Mouse (Mus musculus) lung, embryonic 15.5 days (tissue): ENCODE results near the gene Dusp19. TPM values are rescaled to one million over a fixed set of nuclear protein-coding genes. Genes with fewer than 3 reads are reported as not detected.

Experiments used
- ATAC-seq: fragments of 200-750 bp; cut with Nextera tagmentation; 2 replicates; pipeline ENCODE4 v1.8.0; 2017; ENCODE audit warnings: moderate number of reproducible peaks, borderline replicate concordance; ENCODE audit not compliant: low FRiP score, low TSS enrichment; ENCODE audit errors: extremely low read depth
- H3K27ac ChIP-seq: fragments of 300-500 bp; sonication (generic); 2 replicates; pipeline ENCODE4 v1.5.1; 2015; ENCODE audit warnings: moderate library complexity, mild to moderate bottlenecking, inconsistent platforms
- H3K27me3 ChIP-seq: fragments of 300-500 bp; sonication (generic); 2 replicates; pipeline ENCODE4 v1.6.1; 2015; ENCODE audit warnings: inconsistent platforms
- H3K36me3 ChIP-seq: fragments of 300-500 bp; sonication (generic); 2 replicates; pipeline ENCODE4 v1.6.1; 2015; ENCODE audit warnings: inconsistent platforms
- H3K4me1 ChIP-seq: fragments of 300-500 bp; sonication (generic); 2 replicates; pipeline ENCODE4 v1.6.1; 2015; ENCODE audit warnings: inconsistent platforms
- H3K4me2 ChIP-seq: fragments of 300-500 bp; sonication (generic); 2 replicates; pipeline ENCODE4 v1.6.1; 2015; ENCODE audit warnings: inconsistent platforms, mild to moderate bottlenecking, moderate library complexity
- H3K4me3 ChIP-seq: fragments of 300-500 bp; sonication (generic); 2 replicates; pipeline ENCODE4 v1.5.1; 2015; ENCODE audit warnings: mild to moderate bottlenecking, inconsistent platforms
- H3K9ac ChIP-seq: fragments of 300-500 bp; sonication (generic); 2 replicates; pipeline ENCODE4 v1.6.1; 2015; ENCODE audit warnings: inconsistent platforms
- H3K9me3 ChIP-seq: fragments of 300-500 bp; sonication (generic); 2 replicates; pipeline ENCODE4 v1.6.1; 2016; ENCODE audit warnings: inconsistent platforms
- WGBS: fragments of 180-500 bp; shearing (Covaris S2); methylation state at CpG from one replicate; pipeline ENCODE4 v1.1.7; 2015; 5-methylcytosine and 5-hydroxymethylcytosine counted together
- polyA plus RNA-seq: library from polyadenylated mRNA; unstranded; fragments of >200 nt; fragmentation: Nextera tagmentation; extraction: Ambion mirVana; gene quantifications from 2 replicates; pipeline ENCODE4 v1.2.1, GENCODE M21; 2015

The Dusp19 gene
- polyA plus RNA-seq, result 14.7 and 15.5 TPM in 2 replicates

DNA sequence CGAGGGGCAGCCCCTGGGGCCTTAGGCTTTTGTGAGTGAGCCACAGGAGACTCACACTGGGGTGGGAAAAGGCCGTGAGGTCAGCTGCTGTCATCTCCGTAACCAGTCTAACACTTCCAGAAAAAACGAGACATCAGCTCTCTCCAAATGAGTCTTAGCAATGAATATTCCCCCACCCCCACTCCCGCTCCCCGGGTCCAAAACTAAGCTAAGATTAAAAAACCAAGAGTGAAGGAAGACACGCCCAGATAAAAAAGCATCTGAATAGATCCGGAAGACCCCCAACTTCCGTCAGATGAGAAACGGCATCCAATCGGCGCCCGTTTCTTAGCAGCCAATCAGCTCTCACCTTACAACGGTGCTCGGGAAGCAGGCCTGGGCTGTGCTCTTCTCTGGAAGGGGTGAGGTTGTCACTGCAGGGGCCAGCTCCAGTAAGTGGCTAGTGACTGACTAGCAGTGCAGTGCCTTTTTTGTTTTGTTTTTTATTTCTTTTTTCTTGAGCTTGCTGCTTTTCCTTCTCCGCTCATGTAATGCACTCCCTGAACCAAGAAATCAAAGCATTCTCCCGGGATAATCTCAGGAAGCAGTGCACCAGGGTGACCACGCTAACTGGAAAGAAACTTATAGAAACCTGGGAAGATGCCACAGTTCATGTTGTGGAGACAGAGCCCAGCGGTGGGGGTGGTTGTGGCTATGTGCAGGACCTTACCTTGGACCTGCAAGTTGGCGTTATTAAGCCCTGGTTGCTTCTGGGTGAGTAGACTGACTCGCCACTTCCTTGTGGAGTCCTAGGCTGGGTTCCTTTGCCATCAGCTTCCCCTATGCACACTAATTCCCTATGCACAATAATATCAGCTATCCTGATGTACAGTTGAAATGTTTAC lies at the start of gene Dusp19, which contains the start of gene Nup35:
Gene Dusp19 (plus strand): TSS at position 192 of the 884 bp plus-strand sequence.
Gene Nup35 (plus strand): TSS at position 383 of the 884 bp plus-strand sequence.
- Histone ChIP-seq H3K9ac (peak within 1 kb of the TSS; percentile 61), H3K36me3 (no peaks in the 10 kb centered on the region), H3K27ac (peak within 1 kb of the TSS; percentile 27), H3K4me2 (peak within 1 kb of the TSS; percentile 69), H3K4me1 (peaks cover 10% of the 10 kb centered on the region), H3K9me3 (no peaks in the 10 kb centered on the region), H3K27me3 (no peaks in the 10 kb centered on the region), H3K4me3 (peak within 1 kb of the TSS; percentile 63)
- peak; percentile 100 for ATAC-seq
- WGBS, result under 1% methylated on average over 21 of the region's 21 CpGs

DNA sequence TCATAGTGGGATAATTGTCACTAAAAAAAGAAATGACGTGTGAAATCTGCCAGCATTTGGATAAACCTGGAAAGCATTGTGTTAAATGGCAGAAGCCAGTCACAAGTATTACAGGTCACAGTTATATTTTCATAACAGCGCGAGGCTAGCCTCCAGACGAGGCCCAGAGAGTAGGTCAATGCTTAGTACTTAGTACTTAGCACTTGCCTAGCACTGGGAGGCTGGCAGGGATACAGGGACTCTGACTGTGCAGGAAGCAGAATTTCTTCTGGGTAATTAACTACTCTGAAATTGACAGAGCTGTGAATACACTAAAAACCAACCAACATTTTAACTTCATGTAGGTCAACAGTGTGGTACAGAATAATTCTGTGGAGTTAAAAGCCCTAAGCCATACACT lies 49.4 kb upstream of the Dusp19 start:
- H3K9me3 ChIP-seq, result no peaks in the 10 kb centered on the region
- WGBS, result 90% methylated on average over 4 of the region's 4 CpGs
- ATAC-seq, result no peak

DNA sequence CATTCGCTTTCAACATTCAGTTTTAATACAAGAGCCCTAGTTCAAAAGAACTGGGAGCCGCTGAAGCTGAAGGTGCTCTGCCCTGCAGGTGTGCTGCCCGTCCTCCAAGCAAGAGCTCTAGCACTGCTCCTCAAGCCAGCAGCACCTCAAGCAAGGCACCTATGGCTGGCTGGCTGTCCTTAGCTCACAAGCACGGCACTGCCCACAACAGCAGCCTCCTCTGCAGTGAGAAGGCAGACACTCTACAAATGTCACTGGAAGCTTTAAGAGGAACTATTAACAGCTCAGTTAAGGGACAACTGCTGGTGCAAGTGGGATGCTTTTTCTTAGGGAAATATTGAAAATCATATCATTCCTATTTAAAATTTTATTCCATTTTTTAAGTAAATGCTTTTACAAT lies 46.2 kb upstream of the Dusp19 start:
- H3K4me2 ChIP-seq, result no peak overlapping the region
- no peak overlapping the region for H3K27ac ChIP-seq
- H3K9me3 ChIP-seq, result no peaks in the 10 kb centered on the region
- 64% methylated on average over 4 of the region's 4 CpGs for WGBS
- no peak for ATAC-seq
- no peaks in the 10 kb centered on the region for H3K36me3 ChIP-seq
- peaks cover 7% of the 10 kb centered on the region; the same call in 1 of the 2 replicates for H3K4me1 ChIP-seq
- H3K4me3 ChIP-seq, result no peak overlapping the region
- no peak overlapping the region for H3K9ac ChIP-seq
- H3K27me3 ChIP-seq, result no peaks in the 10 kb centered on the region

More for the DNA sequence above, 49.4 kb upstream of the Dusp19 start:
- no peak overlapping the region for H3K4me3 ChIP-seq
- H3K4me2 ChIP-seq, result no peak overlapping the region
- no peaks in the 10 kb centered on the region for H3K36me3 ChIP-seq
- H3K27ac ChIP-seq, result no peak overlapping the region
- H3K27me3 ChIP-seq, result no peaks in the 10 kb centered on the region
- peaks cover 1% of the 10 kb centered on the region; the same call in 1 of the 2 replicates for H3K4me1 ChIP-seq
- H3K9ac ChIP-seq, result no peak overlapping the region

DNA sequence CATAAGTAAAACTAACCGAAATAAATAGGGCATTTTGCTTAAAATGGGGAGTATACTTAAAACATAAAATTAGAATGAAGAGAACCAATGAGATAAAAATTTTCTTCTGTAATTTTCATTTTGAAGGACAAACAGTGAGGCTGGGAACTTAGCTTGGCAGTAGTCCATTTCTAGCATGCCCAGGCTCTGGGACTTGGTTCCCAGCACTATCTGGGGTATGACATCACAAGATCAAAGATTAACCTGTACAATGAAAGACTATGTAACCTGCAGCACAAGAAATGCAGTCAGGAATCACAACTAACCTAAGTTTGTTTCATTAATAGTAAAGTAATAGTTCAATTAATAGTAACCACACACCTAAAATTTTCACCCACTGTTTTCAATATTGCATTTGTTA lies 39.6 kb upstream of the Dusp19 start:
- H3K27ac ChIP-seq, result no peak overlapping the region
- 89% methylated on average over 1 of the region's 1 CpGs for WGBS
- no peak overlapping the region for H3K9ac ChIP-seq
- H3K4me1 ChIP-seq, result peaks cover 20% of the 10 kb centered on the region
- H3K4me2 ChIP-seq, result no peak overlapping the region
- ATAC-seq, result no peak
- H3K27me3 ChIP-seq, result no peaks in the 10 kb centered on the region
- H3K9me3 ChIP-seq, result no peaks in the 10 kb centered on the region
- H3K36me3 ChIP-seq, result no peaks in the 10 kb centered on the region
- H3K4me3 ChIP-seq, result no peak overlapping the region

DNA sequence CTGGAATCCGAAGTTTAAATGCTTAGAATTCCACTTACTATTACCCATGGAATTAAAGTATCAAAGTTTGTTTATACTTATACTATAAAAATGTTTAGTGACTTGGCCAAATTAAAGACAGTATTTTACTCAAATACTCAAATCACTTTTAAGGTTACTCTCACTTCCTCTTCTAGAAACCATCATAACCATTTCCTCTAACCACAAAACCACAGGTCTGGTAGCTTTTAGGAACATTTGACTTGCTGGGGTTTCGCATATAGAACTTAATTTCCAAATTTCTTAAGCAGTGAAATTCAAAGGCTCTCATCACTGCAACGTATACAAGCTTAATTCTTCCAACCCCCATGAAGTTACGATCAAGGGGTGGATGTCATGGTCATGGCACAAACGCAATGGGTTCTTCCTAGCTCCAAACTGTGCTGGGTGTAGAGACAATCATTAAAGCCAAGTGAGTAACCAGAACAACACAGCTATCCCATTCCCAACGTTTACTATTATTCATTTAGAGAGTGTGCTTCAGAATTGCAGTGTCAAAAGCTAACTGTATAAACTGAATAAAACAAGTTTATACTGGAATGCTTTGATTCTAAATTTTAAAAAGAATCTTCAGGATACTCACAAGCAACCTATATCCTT lies 37.5 kb upstream of the Dusp19 start:
- H3K9me3 ChIP-seq, result no peaks in the 10 kb centered on the region
- no peak for ATAC-seq
- peaks cover 20% of the 10 kb centered on the region for H3K4me1 ChIP-seq
- H3K4me2 ChIP-seq, result peak overlapping the region; percentile 69
- 27% methylated on average over 6 of the region's 6 CpGs for WGBS
- no peaks in the 10 kb centered on the region for H3K36me3 ChIP-seq
- no peak overlapping the region for H3K9ac ChIP-seq
- peak overlapping the region; percentile 98 for H3K4me3 ChIP-seq
- no peak overlapping the region for H3K27ac ChIP-seq
- H3K27me3 ChIP-seq, result no peaks in the 10 kb centered on the region

DNA sequence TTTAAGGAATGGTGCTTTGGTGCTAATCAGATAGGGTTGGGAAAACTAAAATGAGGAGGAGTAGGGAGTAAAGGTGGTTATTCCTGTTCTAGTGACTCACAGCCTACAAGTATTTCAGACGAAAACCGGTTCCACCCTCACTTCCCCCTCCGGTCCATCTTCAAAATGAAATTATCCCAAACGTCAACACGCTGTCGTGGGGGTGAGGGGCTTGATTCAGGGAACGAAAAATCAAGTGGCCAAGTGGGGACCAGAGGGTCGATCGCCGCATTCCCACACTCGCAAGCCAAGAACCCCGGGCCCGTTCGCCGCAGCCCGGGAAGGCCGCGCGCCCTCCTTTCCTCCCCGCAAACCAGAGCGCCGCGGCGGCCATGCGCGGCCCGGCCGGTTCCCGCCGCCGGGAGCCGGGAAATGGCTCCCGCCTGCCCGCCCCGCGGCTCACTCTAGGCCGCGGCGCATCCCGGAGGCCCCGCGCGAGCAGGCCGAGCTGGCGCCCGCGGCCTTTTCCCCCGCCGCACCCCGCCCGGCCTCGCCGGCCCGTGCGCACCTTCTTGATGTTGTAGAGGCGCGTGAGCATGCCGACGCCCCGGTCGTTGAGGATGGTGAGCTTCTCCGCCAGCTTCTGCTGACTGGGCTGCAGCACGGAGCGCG lies 36.4 kb upstream of the Dusp19 start:
- no peaks in the 10 kb centered on the region for H3K36me3 ChIP-seq
- ATAC-seq, result peak; percentile 72
- no peaks in the 10 kb centered on the region for H3K27me3 ChIP-seq

DNA sequence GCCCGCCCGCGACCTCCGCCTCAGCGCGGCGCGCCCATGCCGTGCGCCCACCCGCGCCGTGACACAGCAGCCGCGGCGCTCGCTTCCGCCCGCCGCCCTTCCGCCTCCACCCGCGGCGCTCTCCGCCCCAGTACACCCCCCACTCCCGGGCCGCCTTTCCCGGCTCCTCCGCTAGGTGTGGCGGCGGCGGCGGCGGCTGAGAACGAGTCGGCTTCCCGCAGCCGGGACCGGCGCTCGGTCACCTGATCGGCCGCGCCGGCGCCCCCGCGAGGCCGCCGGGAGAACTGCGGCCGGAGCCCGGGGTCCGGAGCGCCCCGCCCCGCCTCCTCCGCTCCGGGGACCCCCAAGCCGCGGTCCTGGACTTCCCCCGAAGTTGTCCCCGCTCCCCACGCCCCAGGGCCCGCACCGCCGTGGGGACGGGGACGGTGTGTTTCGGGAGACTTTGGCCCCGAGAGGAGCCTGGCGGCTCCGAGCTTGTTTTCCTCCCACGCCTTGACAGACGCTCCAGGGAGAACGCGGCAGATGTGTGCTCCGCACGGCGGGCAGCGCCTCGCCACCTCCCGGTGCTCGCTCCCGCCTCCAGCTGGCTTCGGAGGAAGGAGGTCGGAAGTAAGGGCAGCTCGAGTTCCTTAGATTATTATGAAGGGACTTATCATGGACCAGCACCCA lies 35.7 kb upstream of the Dusp19 start, which contains the start of gene Nckap1:
Gene Nckap1 (minus strand): TSS at position 338 of the 669 bp plus-strand sequence.
- peak; percentile 92 for ATAC-seq

More for the DNA sequence above, 36.4 kb upstream of the Dusp19 start:
- WGBS, result under 1% methylated on average over 51 of the region's 65 CpGs
- H3K4me2 ChIP-seq, result peak overlapping the region; percentile 69
- H3K9me3 ChIP-seq, result no peaks in the 10 kb centered on the region
- H3K4me3 ChIP-seq, result peak overlapping the region; percentile 98
- H3K27ac ChIP-seq, result peak overlapping the region; percentile 99
- H3K4me1 ChIP-seq, result peaks cover 13% of the 10 kb centered on the region
- H3K9ac ChIP-seq, result peak overlapping the region; percentile 96

DNA sequence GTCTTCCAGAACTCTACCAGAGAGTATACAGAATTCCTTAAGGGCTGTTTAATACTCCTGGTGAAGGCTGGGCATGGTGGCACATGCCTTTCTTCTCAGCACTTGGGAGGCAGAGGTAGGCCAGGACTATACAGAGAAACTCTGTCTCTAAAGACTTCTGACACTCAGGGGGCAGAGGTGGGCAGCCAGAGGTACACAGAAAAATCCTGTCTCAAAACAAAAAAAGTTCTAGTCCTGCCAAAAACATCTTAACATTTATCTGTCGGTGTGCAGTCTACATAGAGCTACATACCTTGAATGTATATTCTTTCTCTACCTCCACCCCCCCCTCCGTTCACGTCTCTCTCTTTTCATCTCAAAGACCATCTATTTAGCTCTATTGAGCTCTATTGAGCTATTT lies 34.5 kb upstream of the Dusp19 start:
- no peak overlapping the region for H3K9ac ChIP-seq
- no peak overlapping the region for H3K4me2 ChIP-seq
- H3K4me1 ChIP-seq, result peaks cover 13% of the 10 kb centered on the region
- no peaks in the 10 kb centered on the region for H3K36me3 ChIP-seq
- no peak overlapping the region for H3K4me3 ChIP-seq
- no peak for ATAC-seq
- WGBS, result 87% methylated on average over 3 of the region's 3 CpGs
- H3K27me3 ChIP-seq, result no peaks in the 10 kb centered on the region
- H3K9me3 ChIP-seq, result no peaks in the 10 kb centered on the region
- H3K27ac ChIP-seq, result no peak overlapping the region

More for the DNA sequence above, 35.7 kb upstream of the Dusp19 start, which contains the start of gene Nckap1:
- Histone ChIP-seq H3K9ac (peak within 1 kb of the TSS; percentile 96), H3K27me3 (no peaks in the 10 kb centered on the region), H3K4me2 (peak within 1 kb of the TSS; percentile 69), H3K4me3 (peak within 1 kb of the TSS; percentile 98), H3K36me3 (no peaks in the 10 kb centered on the region), H3K27ac (peak within 1 kb of the TSS; percentile 99), H3K4me1 (peaks cover 13% of the 10 kb centered on the region), H3K9me3 (no peaks in the 10 kb centered on the region)
- WGBS, result under 1% methylated on average over 65 of the region's 88 CpGs

DNA sequence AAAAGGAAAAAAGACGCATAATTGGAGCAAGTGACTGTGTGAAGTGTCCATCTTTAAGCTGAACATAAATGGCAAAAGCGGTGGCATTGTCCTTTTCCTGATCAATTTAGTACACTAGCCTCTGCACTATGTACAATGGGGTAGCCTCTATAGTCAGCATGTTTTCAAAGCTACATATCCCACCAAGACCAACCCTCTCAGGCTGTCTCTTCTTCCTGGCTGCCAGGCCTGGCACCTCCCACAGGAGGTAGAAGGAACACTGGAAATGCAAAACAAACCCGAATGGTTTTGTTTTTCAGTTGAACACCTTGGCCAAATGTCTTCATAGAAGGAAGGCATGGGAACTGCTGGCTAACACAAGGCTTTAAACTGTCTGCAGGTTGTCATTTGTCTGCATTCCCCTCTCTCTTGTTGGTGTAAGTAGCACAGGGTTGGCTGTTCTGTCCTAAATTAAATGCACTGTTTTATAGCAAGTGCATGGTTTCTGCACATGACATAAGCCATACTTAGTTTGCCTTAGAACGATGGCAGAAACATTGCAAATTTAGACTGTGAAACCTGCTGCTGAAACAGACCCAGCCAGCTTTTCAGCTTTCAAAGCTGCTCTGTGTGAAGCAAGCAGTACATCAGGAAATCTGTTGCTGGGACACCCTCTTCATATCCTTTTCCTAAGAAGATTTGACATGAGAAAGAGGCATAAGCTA lies 22.5 kb upstream of the Dusp19 start:
- H3K9me3 ChIP-seq, result no peaks in the 10 kb centered on the region
- H3K4me1 ChIP-seq, result no peaks in the 10 kb centered on the region
- WGBS, result 78% methylated on average over 4 of the region's 4 CpGs
- no peak overlapping the region for H3K4me3 ChIP-seq
- H3K36me3 ChIP-seq, result no peaks in the 10 kb centered on the region
- no peak overlapping the region for H3K4me2 ChIP-seq
- H3K9ac ChIP-seq, result no peak overlapping the region
- ATAC-seq, result no peak
- H3K27ac ChIP-seq, result no peak overlapping the region
- no peaks in the 10 kb centered on the region for H3K27me3 ChIP-seq

DNA sequence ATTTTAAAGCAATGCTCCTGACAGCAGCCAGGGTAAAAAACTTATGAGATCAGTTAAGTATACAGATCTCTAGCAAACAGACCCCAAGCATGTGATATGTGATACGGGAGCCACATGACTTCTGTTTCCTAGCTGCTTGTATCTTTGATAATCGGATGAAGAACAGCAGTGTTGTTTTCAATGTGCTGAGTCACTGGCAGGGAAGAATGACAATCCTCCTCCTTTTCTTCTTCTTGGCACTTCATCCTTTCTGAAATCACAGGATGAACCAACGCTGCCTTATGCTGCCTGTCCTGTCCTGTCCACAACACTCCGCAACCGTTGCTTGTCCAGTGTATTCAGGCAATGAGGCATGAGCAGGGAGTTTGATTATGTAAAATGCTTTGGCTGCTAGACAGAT lies 19.9 kb upstream of the Dusp19 start:
- ATAC-seq, result no peak
- Histone ChIP-seq H3K9me3 (no peaks in the 10 kb centered on the region), H3K4me1 (no peaks in the 10 kb centered on the region), H3K27ac (no peak overlapping the region), H3K4me3 (no peak overlapping the region), H3K9ac (no peak overlapping the region), H3K4me2 (no peak overlapping the region), H3K27me3 (no peaks in the 10 kb centered on the region), H3K36me3 (no peaks in the 10 kb centered on the region)
- 60% methylated on average over 5 of the region's 5 CpGs for WGBS

DNA sequence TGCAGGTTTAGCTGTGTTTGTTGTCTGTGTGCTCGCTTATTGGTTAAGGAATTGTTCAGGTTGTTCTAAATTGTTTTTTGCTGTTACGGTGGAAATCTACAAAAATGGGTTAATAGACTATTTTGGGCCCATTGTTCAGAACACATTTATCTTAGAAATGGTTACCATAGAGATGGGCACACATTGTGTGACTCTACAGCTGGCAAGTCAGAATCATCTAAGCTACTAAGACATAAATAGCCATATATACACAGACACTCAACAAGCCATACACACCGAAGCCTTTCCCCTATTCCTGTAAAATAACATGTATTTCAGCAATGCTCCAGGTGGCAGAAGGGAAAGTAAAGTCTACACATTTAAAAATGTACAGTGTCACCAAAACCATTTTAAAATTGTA lies 17.0 kb upstream of the Dusp19 start:
- no peak for ATAC-seq
- no peaks in the 10 kb centered on the region for H3K36me3 ChIP-seq
- no peaks in the 10 kb centered on the region for H3K9me3 ChIP-seq
- H3K4me1 ChIP-seq, result no peaks in the 10 kb centered on the region
- H3K4me3 ChIP-seq, result no peak overlapping the region
- no peak overlapping the region for H3K27ac ChIP-seq
- H3K4me2 ChIP-seq, result no peak overlapping the region
- WGBS, result 80% methylated on average over 3 of the region's 3 CpGs
- no peak overlapping the region for H3K9ac ChIP-seq
- H3K27me3 ChIP-seq, result no peaks in the 10 kb centered on the region
